Mouse (Mus musculus): ENCODE measurements around the gene Timm13.

Gene Timm13

DNA sequence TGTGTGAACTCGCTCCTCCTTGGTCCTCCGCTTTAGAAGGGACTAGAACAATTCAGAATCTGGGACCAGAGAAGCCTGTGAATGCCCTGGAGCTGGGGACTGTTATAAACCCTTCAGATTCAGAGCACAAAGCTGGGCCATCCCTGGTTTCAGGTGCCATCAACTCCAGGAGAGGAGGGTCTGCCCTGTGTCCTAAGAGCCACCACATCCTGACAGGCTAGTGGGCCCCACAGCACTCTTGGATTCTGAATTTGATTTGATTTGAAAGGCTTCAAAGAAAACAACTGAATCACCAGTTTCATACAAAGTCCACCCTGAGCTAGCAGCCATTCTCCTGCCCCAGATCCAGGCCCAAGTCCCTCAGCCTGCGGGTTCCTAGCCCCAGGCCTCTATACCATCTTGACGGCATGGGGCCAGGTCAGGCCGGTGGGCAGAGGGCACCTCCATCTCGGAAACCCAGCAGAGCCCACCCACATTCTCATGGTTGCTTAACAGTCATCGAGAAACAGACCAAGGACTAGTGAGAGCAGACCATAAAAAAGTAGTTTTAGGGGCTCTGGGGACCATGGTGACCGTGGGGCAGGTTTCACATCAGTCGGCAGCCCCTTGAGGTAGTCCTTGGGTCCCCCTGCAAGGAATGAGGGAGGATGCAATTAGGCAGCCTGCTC lies 1.6 kb upstream of the Timm13 start:
- DNase-seq, result peak; percentile 48

- peak; percentile 70 for DNase-seq
Observed at GRCm38 (mm10) chr10:80901409-80902272, 872 bp upstream of the Timm13 start.

GRCm38 (mm10) chr10:80899591-80900317 lies 1.0 kb downstream of the Timm13 start:
- DNase-seq, result peak; percentile 76

DNA sequence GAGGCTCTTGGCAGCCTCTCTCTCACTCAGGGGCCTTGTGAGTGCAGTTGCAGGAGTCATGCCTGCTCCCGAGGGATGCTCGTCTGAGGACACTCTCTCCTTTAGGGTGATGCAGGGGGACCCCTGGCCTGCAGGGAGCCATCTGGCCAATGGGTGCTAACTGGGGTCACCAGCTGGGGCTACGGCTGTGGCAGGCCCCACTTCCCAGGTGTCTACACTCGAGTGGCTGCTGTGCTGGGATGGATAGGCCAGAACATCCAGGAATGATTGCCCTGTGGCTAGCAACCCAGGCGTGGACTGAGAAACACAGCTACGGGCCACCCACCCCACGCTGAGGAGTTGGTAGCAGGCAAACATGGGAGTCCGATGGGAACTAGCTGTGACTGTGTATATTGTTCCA lies 1.7 kb downstream of the Timm13 start:
- peak; percentile 72 for DNase-seq

- DNase-seq, result peak; percentile 58
Observed at GRCm38 (mm10) chr10:80897861-80898510, 2.8 kb downstream of the Timm13 start.

- peak; percentile 57 for DNase-seq
Observed at GRCm38 (mm10) chr10:80896581-80897485, 3.9 kb downstream of the Timm13 start.

DNA sequence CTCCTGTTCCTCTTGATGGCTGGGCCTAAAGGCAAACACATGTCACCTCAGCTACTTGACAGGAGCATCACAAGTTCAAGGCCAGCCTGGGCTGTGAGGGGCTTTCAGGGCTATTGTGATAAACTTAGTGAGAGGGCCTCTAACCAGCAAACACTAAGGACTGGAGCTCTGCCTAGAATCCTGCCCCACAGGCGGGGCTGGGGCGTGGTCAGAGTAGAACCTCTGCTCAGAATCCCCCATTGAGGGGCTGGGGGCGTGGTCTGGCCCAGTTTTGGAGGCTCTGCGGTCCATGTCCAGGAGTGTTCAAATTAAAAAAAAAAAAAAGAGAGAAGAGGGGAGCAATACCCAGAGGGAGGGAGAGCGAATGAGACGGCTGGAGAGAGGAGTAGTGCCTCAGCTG lies 5.1 kb downstream of the Timm13 start:
- DNase-seq, result peak; percentile 35

- DNase-seq, result peak; percentile 43
Observed at GRCm38 (mm10) chr10:80895100-80895499, 5.7 kb downstream of the Timm13 start.

DNA sequence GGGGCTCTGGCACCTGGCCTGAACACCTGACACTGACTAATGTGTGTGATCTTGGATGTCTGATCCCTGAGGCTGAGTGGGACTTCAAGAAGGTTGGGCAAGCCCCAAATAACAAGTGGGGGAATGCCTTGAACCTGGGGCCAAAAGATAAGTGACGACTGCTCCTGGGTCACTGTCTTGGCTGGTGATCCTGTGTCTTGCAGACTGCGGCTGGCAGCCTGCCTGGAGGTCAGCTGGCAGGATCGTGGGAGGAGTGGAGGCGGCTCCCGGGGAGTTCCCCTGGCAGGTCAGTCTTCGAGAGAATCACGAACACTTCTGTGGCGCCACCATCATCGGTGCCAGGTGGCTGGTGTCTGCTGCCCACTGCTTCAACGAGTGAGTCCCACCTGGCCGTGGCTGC lies 13.6 kb downstream of the Timm13 start:
- DNase-seq, result peak; percentile 86

DNA sequence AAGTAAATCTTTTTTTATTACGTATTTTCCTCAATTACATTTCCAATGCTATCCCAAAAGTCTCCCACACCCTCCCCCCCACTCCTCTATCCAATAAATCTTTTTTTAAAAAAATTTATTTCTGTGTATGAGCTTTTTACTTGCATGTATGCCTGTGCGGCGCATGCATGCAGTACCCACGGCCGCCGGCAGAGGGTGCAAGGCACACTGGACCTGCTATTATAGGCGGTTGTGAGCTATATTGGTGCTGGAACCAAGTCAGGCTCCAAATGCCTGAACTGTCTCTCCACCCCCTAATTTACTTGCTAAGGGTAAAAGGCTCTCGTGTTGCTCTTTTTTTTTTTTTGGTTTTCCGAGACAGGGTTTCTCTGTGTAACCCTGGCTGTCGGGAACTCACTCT lies 19.5 kb downstream of the Timm13 start:
- DNase-seq, result peak; percentile 65

- no peak for DNase-seq
Observed at GRCm38 (mm10) chr10:80880901-80881300, 19.9 kb downstream of the Timm13 start.

- peak; percentile 59 for DNase-seq
Observed at GRCm38 (mm10) chr10:80880131-80880641, 20.6 kb downstream of the Timm13 start.

DNA sequence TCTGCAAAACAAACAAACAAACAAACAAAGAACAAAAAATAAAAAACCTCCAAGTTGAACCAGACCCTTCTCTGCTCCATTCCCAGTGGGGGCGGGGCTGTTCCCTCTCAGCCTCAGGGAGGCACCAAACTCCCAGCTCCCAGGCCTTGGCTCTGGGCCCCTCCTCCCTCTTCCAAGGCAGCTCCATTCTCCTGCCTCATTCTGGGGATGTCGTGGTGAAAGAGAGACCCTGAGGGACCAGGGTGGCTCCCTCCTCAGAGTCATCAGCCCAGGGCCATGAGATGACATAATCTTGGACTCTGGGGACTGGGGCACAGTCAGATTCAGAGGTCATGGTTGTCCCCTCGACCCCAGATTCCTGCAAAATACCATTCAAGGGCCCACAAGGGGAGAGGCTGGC lies 24.2 kb downstream of the Timm13 start:
- peak; percentile 29 for DNase-seq

- peak; percentile 60 for DNase-seq
Observed at GRCm38 (mm10) chr10:80876028-80876427, 24.7 kb downstream of the Timm13 start.

DNA sequence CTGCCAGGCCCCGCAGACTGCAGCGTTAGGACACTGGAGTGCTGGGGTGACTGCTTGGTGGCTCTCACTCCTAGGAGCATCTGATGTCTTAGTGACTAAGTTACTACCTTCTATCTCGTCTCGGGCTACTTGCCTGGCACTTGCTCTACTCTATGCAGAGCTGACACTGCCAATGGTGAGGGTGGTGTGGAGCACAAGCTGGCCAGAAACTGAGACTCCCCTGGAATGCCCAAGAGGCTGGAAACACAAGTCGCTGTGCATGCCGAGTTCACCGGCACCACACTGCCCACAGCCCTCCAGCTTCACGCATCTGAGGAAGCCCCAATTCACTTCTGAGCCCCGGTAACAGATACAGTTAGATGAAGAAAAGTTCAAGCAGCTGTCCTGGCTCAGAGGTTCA lies 26.7 kb downstream of the Timm13 start:
- no peak for DNase-seq

DNA sequence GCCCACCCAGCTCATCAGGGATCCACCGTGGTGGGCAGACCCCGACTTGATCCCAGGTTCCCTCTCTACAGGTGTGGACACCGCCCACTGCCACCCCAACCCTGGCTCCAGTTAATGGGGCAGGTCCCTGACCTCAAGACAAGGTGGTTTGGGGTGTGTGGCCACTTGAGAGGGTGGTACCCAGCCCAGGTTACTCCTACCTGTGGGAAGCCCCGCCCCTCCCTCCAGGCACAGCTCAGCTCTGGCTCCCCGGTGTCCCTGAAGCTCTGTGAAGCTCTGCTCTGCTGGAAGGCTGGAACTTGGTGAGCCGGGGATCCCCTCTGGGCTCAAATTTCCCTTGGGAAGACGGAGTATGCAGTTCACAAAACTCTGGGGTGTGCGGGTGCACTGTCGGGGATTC lies 29.2 kb downstream of the Timm13 start, which contains the start of gene Tmprss9:
Tmprss9 (plus strand) TSS at position 268 of the 400 bp plus-strand sequence.
- DNase-seq, result no peak

DNA sequence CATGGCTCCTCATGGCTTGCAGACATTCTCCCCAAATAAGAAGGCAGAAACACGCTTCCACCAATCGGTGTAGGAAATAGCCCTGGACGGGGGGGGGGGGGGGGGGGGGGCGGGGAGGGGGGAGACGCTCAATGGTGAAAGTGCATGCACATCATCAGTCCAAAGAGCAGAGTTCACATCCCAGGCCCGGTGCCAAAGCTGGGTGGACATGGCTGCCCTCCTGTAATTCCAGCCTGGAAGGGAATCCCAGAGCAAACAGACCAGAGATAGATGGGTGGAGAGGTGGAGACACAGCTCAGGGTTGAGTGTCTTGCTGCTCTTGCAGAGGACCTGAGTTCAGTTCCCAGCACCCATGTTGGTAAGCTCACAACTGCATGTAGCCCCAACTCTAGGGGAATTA lies 29.8 kb downstream of the Timm13 start:
- no peak for DNase-seq

DNA sequence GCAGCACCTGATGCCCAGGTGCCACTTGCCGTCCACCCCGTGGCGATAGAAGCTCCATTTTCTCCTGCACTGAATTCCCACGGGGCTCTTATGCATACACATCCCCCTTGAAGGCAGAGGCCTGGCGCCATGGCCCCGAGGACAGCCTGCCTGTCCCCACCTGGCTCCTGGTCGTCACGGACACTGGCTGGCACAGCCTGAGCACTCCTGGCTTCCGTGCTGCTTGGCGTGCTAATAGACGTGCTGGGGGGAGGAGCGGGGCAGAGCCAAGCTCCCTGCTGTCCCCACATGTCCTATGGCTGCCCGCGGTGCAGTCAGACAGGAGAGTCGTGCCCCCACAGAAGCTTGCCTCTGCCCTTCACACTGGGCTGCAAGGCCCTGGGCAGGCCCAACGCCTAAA lies 36.3 kb downstream of the Timm13 start:
- DNase-seq, result peak; percentile 90

DNA sequence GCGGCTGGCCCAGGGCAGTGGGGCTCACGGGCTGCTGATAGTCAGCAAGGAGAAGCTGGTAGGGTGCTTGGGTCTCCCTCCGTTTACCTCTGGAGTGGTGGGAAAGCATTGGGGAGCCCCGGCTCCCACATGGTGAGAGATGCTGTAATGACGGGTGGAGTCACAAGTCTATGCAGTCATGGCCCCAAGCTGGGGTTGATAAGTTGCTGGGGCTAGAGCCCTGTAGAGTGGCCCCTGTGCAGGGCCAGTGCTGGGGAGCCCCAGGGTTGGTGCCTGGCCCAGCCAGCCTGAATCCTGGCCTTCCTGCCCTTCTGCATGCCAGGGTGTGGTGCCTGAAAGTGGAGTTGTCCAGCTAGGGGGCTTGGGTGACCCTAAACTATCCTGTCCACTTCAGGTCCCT lies 38.5 kb downstream of the Timm13 start:
- DNase-seq, result no peak

DNA sequence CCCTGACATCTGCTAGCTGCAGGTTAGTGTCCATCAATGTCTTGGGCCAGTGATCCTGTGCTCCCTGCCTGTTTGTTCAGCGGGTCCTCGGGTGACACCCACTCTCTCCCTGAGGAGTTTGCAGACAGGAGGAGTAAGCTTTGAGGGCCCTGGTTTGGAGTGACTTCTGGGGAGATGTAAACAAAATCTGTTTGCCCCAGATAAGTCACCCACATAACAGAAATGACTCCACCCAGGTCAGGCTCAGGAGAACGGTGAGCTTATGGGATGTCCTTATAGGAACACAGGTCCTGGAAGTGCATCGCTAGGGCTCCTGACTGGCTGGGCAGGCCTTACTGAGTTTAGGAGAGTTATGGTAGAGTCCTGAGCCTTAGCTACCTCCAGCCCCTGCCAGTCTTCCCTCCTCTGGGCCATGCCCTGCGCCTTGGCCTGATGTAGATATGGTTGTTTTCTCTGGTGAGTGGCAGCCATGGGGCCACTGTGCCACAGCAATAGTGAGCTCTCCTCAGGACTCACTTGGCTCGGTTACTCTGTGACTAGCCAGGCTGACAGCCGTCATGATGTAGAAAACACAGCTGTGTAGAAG lies 42.3 kb downstream of the Timm13 start:
- no peak for DNase-seq

- DNase-seq, result no peak
Observed at GRCm38 (mm10) chr10:80857848-80858247, 42.9 kb downstream of the Timm13 start.

Data from cerebellum, adult 11-12 months (tissue).